Mouse (Mus musculus) embryo, embryonic 9.5 days (tissue): Measurements from ENCODE around the gene Olah.
"Not testable (repeated sequence)": the region's sequence is repeated elsewhere in the genome, so short reads cannot be mapped to it uniquely, and the experiment has no call there.

Experiments
- DNase-seq: peaks from one replicate; pipeline ENCODE4 v3.0.0-alpha.2; 2017; ENCODE audit errors: extremely low spot score

Olah gene

DNA sequence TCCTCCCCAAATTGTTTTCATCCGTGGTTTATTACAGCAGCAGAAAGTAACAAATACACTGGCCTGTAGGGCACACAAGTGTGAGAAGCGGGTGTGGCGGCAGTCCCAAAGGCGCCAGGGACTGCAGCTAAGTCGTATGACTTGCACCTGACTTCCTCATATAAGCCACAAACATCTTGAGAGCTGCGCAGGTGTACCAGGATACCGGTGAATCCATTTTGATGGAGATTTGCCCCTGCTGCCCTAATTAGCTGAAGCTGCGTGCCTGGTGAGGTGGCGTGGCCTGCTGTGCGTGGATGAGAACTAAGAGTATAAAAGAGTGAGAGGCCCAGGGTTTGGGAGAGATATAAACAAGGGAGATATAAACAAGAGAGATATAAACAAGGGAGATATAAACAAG, at the start of gene Olah:
Gene Olah (minus strand): TSS at position 101 of the 400 bp plus-strand sequence.
- DNase-seq = not testable (repeated sequence)

DNA sequence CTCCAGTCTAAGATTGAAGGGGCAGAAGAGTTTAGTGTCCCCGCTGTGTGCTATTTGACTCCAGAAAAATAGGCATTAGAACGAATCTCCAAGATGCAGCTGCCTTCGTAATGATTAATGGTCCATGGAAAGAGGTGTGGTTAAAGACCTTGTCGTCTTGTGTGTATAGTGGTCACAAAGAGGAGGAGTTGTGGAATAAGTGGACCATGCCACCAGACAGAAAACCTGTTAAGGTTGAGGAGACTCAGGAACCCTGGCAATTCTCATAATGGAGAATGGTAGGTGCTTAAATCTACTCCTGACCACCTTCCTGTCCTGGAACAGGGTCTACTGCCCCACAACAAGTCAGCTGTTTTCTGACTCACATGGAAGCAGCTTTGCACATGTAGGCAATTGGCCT, 49.0 kb upstream of the Olah start:
- no peak for DNase-seq

DNA sequence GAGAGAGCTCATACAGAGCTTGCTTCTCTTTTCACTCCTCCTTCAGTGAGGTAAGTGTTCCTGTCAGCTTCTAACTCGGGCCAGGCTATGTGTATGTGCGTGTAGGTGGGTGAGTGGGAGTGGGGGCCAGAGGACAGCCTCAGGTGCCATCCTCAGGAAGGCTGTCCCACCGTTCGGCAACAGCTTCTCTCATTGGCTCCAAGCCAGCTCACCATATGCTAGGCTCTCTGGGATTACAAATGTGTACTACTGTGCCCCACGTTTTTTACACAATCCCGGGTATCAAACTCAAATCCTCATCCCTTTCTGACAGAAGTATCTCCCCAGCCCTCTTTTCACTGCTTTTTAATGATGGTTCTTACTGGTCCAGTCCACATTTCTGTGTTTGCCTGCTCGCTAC, 47.2 kb upstream of the Olah start:
- DNase-seq = no peak

- no peak for DNase-seq
Measured at GRCm38 (mm10) chr2:3437956-3438355, 40.9 kb upstream of the Olah start.

DNA sequence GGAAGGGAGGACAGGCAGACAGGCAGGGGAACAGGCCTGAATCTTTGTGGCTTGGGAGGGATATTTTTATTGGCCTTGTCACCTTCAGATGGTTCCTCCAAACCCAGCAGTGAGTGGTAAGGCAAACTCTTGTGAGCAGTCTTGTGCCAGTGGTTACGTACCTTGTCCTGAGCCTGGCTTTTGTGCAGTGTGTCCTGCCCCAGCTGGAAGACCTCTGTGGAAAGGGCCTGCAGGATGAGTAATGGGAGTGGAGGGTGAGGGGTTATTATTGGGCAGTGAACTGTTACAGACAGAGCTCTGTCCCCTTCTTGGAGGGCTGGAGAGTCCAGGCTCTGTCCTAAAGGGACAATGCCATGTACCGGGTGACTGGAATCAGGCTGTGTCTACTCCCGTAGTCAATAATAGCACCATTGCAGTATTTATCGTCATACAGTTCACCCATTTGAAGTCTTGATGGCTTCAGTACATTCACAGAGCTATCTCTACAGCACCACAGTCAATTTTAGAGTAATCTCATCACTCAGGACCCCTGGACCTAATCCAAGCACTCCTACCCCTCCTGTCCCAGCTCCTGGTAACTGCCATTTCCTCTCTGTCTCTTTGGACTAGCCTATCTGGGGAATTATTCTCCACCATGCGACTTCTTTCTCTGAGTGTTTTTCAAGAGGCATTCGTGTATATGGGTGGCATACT, 38.5 kb upstream of the Olah start:
- DNase-seq = no peak

DNA sequence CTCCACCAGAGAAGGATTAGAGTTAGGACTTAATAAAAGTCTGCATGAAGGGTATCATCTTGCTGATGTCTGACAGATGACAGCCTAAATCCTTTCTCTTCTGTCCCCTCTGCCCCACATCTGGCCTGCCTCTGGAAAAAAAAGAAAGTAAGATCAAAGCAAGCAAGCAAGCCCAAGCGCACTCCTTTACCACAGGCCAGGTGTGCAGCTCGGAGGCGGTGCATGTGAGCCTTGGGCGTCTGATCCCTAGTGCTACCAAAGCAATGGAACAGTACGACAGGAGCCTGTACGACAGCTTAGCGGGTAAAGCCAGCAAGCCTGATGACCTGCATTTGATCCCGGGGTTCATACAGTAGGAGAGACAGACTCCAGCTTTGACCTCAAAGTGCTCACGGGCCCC, 33.9 kb upstream of the Olah start:
- DNase-seq = no peak

GRCm38 (mm10) chr2:3424579-3424910, 27.5 kb upstream of the Olah start:
- no peak for DNase-seq

- peak; percentile 86 for DNase-seq
Measured at GRCm38 (mm10) chr2:3423841-3424578, 27.0 kb upstream of the Olah start, which contains the start of gene Dclre1c. Gene Dclre1c, plus strand, starts transcription at chr2:3424131.

- no peak for DNase-seq
Measured at GRCm38 (mm10) chr2:3422548-3422947, 25.5 kb upstream of the Olah start, which contains the start of gene Meig1. Gene Meig1, minus strand, starts transcription at chr2:3422648.

GRCm38 (mm10) chr2:3420157-3420556, 23.1 kb upstream of the Olah start:
- no peak for DNase-seq

DNA sequence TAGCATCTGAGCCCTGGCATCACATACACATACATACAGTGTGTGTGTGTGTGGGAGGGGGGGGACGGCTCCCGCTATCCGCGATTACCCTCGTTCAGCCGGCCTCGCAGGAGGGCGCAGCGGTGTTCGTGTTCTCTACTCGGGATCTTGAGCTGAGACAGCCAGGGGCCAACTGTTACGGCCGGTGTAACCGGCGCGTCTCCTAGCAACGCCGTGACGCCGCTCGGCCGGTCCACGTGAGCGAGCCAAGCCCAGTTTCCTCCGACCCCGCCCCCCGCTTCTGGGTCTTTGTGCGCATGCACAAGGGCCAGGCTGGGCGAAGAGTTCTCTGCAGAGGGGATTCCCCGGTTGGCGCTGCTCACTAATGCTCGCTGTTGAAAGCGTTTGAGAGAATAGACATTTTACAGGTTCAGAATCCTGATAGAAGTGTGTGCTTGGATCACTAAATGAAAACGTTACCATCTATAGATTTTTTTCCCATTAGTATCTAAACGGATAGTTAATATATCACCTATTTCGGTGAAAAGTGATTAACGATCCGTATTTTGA, 21.9 kb upstream of the Olah start:
- DNase-seq = peak; percentile 91

- no peak for DNase-seq
Measured at GRCm38 (mm10) chr2:3415676-3416075, 18.7 kb upstream of the Olah start.

GRCm38 (mm10) chr2:3414241-3414640, 17.2 kb upstream of the Olah start:
- peak; percentile 65 for DNase-seq

DNA sequence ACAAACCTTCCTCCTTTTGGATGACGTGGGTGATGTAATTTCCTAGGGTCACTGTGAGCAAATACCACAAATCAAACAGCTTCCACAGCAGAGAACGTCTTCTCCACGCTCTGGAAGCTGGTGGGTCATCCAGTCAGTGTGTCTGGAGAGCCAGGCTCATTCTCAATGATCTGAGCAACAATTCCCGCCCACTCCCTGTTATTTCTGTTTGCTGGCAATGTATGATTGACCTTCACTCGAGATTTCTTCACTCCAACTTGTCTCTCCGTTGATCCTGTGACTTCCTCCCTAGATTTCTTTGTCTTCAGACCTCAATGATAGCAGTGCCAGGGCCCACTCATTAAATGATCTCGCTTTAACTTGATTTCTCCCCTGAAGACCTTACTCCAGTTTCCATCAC, 10.7 kb upstream of the Olah start:
- no peak for DNase-seq

- no peak for DNase-seq
Measured at GRCm38 (mm10) chr2:3405981-3406380, 9.0 kb upstream of the Olah start.

- no peak for DNase-seq
Measured at GRCm38 (mm10) chr2:3391945-3392344, 5.1 kb downstream of the Olah start.

GRCm38 (mm10) chr2:3387105-3387860, 9.7 kb downstream of the Olah start:
- no peak for DNase-seq

- no peak for DNase-seq
Measured at GRCm38 (mm10) chr2:3365127-3365526, 31.9 kb downstream of the Olah start.

DNA sequence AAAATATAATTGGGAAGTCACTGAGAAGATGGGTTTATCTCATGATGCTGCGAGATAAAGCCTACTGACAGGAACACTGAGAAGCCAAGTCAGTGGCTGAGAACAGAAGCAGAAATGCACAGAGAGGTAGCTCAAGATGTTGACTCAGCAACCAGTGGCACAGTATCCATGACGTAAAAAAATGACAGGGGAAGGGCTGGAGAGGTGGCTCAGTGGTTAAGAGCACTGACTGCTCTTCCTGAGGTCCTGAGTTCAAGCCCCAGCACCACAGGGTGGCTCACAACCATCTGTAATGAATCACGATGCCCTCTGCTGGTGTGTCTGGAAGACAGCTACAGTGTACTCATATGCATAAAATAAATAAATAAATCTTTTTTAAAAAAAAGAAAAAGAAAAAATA, 35.9 kb downstream of the Olah start:
- DNase-seq = no peak

GRCm38 (mm10) chr2:3357887-3358286, 39.1 kb downstream of the Olah start:
- DNase-seq = no peak

DNA sequence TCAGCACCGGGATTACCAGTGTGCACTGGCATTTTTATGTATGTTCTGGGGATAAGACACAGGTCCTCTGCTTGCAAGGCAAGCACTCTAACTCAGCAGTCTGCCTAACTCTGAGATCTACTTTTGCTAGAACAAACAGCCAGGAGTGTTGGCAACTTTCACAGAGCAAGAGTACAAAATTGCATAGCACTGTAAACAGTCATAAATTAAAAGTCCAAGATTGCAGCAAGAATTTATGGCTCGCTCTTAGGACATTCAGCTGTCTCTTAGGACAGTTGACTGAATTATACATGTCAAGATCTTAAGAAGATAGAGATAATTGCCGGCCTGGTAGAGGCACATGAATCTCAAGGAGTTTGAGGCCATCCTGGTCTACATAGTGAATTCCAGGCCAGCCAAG, 40.7 kb downstream of the Olah start:
- DNase-seq = no peak

DNA sequence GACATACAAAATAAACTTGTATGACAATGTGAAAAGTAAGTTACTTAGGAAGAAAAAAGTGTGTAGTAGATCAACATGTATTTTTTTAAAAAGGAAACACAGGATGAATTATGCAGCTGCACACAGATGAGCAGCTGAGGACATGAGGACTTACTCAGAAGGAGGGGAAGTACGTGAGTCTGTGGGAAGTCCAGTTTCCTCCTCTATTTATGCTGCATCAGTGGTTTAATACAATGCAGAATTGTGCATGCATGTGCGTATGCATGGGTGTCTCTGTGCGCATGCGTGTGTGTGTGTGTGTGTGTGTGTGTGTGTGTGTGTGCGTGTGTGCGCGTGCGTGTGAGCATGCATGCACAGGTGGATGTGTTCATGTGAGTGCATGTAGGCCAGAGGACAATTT, 41.2 kb downstream of the Olah start:
- DNase-seq = no peak
